Mouse (Mus musculus): ENCODE measurements at regions not wholly inside any gene's neighbourhood (a gene's known extent, or its start where the extent isn't known, plus 50 kb on each side); places are given as distances from the start of the nearest gene placed in this dataset.

DNA sequence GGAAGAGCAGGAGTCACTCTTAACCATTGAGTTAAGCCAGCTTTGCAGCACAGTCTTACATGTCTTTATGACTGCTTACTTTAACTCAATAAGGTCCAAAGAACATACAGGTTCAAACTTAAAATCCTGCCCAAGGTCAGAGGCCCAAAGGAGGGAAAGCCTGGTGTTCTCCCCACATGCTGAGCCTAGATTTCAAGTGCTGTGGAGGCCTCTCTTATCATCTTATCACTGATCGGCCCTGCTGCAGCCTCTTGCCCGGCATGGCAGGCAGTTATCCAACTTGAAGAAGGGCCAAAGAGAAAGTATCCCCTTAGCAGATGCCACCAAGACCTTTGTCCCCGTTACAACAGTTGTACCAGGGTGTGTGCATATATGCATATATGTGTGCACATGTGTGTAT, 170.0 kb upstream of the Dynlrb2 start:
- intact Hi-C loops (cut with DNase I; ENCODE audit: low total_unique reads): no loop called here
- no peak for DNase-seq

DNA sequence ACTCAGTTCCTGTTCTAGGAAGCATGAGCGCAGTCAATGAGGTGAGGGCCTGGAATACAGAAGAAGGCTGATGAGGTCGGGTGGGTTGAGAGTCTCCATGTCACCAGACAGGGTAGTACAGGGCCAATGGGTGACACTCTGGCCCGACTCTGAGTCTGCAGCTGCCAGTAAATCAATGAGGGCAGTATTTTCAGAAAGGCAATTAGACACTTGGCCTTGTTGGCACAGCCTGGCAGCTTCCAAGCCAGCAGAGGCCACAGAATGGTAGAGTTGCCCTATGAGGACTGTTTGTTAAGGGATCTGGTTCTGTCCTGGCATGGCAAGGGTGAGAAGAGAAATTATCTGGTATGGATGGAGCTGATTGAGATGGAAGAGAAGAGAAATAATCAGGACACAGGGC, 170.7 kb upstream of the Dynlrb2 start:
- DNase-seq: no peak

DNA sequence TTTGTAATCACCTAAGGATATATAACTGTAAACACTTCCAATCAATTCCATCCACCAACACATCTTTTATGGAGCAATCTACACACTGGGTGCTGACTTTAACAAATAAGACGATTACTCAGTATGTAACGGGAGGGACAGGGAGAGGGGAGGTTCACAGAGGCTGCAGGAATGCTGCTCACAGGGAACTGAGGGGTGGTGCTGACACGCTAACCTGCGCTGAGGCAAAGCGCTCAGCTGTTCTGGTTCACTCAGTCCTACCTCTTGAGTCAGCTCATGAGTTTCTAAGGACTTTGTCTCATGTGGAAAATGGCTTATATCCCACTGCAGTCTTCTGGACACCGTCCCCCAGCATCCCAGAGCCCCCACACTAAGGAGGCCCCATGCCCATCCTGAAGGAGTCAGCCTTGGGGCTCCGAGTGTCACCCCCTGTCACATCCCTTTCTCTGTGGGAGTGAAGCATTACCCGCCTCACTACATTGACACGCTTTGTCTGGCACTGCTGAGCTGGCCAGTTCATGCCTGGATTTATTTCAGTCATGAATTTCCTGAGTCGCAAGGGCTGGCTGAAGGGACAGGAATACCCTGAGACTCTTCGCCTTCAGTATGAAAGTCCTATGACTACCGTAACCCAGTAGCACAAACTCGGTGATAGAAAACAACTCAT, 184.6 kb upstream of the Dynlrb2 start:
- DNase-seq: no peak
- intact Hi-C loops (cut with DNase I; ENCODE audit: low total_unique reads): no loop called here

More for the DNA sequence above, 170.7 kb upstream of the Dynlrb2 start:
- intact Hi-C loops (cut with DNase I; ENCODE audit: low total_unique reads): no loop called here

DNA sequence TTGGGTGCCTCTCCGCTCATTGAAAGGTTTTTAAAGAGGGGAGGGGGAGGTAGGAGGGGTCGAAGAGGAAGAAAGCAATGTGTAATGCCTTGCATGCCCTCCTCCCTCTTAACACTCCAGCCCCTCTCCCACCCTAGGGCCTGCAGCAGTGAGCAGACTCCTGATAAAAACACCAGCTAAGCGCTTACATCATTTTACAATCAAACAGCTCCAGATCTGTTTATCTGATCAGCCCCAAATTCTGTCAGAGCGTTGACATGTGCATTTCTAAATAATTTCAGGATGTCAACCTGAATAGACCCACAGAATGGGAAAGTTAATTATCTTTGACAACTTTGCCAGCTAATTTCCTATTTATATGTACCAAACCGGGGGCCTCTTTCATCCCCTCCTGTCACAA, 189.4 kb upstream of the Dynlrb2 start:
- intact Hi-C loops (cut with DNase I; ENCODE audit: low total_unique reads): no loop called here

DNA sequence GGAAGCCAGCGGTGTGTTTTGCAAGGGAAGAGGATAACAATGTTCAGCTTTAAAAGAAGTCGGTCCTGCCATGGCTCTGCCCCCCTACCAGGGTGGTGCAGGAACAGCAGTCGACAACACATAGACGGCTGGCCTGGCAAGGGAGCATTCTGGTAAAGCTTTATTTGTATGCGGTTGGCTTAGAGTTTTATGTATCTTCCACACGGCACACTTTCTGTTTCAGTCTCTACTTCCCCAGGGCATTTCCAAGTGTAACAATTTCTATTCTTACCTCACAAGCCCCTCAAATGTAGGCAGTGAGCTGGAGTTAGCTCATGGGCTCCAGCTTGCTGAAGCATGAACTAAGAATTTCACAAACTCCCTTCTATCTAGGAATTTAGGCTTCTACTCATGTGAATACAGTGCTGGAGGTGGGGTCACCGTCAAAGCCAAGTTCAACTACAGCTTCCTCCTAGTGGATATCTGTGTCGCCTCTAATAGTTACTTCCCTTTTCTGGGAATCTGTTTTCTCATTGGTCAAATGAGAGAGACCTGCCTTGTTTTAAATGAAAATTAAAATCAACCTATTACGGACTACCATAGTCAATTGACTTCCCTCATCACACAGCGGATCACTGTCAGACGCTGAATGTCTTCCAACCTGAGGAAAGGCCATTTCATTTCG, 190.2 kb upstream of the Dynlrb2 start:
- DNase-seq: no peak

More for the DNA sequence above, 189.4 kb upstream of the Dynlrb2 start:
- DNase-seq: no peak

DNA sequence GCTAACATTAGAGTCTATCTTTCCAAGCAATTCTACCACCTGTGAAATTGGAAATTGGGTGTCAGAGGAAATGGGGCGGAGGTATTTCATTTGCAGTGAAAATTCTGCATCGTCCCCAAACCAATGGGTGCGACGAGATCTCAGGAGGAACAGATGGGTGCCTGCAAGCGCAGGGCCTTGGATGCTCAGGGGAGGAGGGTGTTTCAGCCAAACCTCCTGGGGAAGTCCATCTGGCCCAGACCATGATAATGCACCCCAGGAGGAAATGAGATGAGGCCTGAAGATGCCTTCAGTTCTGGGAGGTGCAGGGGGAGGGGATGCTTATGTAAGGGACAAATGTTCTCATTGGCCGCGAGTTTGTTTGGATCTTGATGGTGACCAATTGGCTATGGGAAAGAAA, 205.9 kb upstream of the Dynlrb2 start:
- intact Hi-C loops (cut with DNase I; ENCODE audit: low total_unique reads): no loop called here
- DNase-seq: no peak

More for the DNA sequence above, 190.2 kb upstream of the Dynlrb2 start:
- intact Hi-C loops (cut with DNase I; ENCODE audit: low total_unique reads): no loop called here

DNA sequence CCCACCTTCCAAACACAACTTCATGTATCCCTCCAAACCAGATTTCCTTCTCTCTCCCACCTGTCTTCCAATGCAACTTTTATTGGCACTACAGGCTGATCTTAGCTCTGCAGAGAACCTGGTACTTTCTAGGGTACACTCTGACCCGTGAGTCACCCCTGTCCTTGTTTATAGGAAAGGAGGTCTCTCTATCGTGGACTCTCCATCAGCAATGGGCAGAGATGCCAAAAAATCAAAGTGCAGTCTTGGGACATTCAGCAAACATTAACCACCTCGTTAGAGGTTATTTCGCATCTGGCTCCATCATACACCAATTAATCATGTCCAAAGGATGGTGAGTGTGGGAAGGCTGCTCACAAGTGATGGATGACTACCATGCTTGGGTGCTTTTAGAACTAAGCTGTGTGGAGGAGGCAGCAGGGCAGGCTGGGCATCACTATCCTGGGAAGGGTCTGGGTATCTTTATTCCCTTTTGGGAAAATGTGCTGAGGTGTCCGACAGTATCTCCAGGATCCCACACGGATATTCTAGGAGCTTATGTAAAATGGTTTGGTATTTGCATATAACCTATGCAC, 214.0 kb upstream of the Dynlrb2 start:
- DNase-seq: no peak
- intact Hi-C loops (cut with DNase I; ENCODE audit: low total_unique reads): no loop called here

DNA sequence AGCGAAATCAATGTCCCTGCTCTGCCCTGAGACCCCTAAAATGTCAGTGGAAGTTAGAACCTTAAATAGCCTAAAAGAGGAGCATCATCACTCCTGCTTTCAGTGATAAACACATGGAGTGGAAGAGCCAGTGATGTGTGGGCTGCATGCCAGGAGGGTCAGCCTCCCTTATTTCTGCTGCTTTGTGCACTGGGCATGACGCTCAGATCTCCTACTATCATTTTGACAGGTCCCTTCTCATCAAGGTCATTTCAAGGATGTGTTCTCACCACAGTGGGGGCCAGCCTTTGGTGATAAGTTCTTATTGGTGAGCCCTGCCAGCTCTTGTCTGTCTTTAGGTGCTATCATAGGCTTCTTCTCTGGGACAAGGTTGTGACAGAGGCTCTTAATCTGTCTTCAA, 215.5 kb upstream of the Dynlrb2 start:
- intact Hi-C loops (cut with DNase I; ENCODE audit: low total_unique reads): no loop called here
- DNase-seq: no peak

DNA sequence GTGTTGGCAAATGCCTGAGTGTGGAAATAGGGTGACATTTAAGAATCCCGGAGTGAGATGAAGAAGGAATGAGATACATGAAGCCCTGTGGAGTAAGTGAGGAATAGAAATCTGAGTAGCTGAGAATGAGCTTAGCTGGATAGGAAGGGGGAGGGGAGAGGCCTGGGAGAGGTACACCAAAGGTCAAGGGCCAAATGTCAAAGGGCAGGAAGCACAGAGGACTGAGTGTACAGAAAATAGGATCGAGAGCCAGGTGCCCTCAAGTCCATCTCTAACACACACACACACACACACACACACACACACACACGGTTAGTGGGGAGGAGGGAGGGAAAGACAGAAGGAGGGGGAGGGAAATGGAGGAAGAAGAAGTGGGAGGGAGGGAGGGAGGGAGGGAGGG, 220.8 kb upstream of the Dynlrb2 start:
- DNase-seq: no peak
- intact Hi-C loops (cut with DNase I; ENCODE audit: low total_unique reads): no loop called here

DNA sequence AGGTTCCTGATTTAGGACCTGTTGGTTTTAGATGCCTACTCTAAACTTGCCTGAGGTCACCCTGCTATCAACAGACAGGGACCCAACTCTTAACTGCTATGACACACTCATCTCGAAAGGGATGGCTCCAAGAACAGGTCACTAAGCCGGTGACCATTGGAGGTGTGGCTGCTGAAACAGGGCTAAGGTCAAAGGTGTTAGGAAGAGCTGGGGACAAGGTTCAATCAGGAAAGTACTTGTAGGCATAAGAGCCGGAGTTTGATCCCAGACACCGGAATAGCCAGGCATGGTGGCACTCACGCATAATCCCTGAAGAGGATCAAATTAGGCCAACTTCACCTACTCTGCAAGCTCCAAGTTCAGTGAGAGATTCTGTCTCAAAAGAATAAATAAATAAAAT, 222.4 kb upstream of the Dynlrb2 start:
- intact Hi-C loops (cut with DNase I; ENCODE audit: low total_unique reads): no loop called here
- DNase-seq: no peak

DNA sequence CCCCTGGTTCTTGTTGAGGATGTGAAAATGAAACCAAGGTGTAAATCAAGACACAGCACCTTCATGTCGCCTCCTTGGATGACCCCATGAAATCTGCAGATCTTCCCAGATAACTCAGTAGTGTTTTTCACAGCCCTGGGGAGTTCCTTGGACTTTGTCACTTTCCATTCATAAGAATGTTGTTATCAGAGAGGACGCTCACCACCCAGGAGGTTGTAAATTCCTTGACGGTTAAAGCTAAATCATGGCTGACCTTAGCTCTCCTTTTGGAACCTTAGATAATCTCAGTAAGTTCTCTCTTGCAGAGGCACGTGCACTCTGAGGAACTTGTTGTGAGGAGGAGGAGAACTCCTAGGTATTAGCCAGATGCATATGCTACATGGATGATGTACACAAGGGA, 229.8 kb upstream of the Dynlrb2 start:
- intact Hi-C loops (cut with DNase I; ENCODE audit: low total_unique reads): no loop called here
- no peak for DNase-seq

DNA sequence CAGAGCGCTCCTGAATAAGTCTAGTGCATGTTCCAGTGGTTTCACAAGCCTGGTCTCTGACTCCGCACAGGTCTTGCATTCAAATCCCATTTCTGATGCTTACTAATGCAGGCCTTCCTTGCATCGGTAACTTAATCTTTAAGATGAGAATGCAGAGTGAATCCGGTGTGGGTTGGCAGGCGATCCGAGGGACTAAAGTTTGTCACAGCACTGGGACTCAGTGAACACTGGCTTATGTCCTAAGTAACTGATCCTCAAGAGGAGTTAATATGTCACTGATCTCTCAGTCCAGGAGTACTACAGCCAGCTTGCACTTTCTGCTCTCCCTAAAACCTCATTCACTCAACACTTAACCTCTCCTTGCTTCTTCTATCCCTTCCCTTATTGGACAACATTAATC, 233.5 kb upstream of the Dynlrb2 start:
- DNase-seq: no peak
- intact Hi-C loops (cut with DNase I; ENCODE audit: low total_unique reads): no loop called here

DNA sequence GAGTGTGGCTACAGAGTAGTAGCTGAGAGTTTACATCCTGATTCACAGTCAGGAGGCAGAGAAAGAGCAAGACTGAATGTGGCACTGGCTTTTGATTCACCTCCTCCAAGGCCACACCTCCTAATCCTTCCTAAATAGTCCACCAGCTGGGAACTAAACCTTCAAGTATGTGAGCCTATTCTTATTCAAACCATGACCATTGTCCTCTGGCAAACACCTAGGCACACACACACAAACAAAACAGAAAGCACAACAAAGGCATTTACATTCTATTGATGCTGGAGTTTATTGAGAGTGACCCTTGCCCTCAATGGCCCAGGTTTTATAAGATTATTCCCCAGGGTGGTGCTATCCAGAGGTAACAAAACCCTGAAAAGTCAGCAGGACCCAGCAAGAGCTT, 235.4 kb upstream of the Dynlrb2 start:
- no peak for DNase-seq
- intact Hi-C loops (cut with DNase I; ENCODE audit: low total_unique reads): no loop called here

DNA sequence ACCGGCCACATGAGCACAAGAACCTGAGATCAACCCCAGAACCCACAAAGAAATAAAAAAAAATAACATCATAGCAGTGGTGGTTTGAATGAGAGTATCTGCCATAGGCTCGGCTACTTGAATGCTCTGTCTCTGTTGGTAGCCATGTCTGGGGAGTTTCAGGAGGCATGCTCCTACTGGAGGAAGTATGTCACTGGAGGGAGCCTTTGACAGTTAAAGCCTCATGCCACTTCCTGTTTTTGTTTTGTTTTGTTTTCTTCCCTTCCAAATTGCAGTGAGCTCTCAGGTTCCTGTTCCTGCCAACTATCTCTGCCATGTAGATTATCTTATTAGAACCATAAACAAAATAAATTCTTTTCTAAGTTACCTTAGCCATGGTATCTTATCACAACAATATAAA, 236.1 kb upstream of the Dynlrb2 start:
- no peak for DNase-seq
- intact Hi-C loops (cut with DNase I; ENCODE audit: low total_unique reads): no loop called here

DNA sequence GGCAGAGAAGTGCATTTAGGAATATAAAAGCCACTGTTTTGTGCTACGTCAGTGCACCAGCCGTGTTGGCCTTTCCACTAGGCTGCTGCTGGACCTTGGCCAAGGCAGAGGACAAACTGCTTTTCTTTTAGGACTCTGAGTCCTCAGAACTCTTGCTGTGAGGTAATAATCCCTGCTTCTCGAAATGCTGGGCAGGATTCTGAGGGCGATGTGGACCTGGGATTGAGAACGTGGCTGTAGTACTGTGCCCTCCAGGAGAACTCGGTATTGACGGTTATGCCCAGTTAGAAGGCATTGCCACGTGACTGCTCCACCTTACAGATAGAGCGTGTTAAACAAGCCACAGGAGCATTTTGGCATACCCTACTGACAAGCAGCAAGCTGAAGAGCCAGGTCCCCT, 236.6 kb upstream of the Dynlrb2 start:
- peak; percentile 39 for DNase-seq
- intact Hi-C loops (cut with DNase I; ENCODE audit: low total_unique reads): no loop called here

DNA sequence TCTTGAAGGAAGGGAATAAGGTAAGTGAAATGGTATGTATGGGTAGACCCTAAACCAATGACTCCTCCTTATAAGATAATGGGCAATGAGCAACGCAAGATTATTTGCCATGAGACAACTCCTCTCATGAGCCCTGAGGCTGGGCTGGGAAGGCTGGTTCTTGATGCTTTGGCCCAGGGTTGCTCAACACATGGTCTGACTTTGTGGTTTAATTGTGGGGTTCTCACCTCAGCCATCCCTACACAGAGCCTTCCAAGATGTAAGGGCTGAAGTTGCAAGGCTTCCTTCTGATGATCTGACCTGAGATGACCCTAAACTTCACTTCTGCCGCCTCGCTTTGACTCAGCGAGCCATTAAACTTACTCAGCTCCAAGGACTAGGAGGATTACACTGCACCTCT, 237.8 kb upstream of the Dynlrb2 start:
- DNase-seq: no peak
- intact Hi-C loops (cut with DNase I; ENCODE audit: low total_unique reads): no loop called here

DNA sequence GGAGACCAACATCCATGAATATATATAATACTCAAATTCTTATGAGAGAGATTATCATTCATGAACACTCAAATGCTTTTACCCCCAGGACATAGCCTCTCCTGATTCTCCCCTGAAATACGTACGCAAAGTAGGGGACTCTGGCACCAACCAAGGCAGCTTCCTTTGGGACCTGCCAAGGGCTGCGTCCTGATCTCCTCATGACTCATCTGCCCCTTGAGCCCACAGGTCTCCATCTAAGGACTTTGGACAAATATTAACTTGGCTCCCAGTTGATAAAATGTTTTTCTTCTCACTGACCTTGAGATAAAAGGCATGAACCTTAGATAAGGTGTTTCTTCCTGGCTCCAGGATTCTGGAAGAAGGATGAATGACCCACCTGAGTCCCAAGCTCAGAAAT, 239.2 kb upstream of the Dynlrb2 start:
- intact Hi-C loops (cut with DNase I; ENCODE audit: low total_unique reads): no loop called here

DNA sequence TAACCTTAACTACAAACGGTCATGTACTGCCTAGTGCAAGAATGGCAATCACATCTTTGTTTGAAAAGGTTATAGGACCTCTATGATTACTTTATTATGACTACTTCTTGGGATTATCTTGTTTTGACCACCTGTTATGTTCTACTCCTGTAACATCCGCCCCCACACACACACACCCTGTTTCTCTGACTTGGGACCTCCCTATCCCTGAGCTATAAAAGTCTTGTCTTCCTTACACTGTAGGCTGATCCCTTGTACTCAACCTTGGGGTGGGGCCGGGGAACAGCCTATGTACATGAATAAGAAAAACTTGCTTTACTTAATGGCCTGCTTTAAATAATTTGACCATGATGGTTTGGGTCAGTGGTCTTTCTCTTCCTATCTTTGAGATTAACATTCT, 240.7 kb upstream of the Dynlrb2 start:
- DNase-seq: no peak
- intact Hi-C loops (cut with DNase I; ENCODE audit: low total_unique reads): no loop called here

More for the DNA sequence above, 239.2 kb upstream of the Dynlrb2 start:
- DNase-seq: no peak

DNA sequence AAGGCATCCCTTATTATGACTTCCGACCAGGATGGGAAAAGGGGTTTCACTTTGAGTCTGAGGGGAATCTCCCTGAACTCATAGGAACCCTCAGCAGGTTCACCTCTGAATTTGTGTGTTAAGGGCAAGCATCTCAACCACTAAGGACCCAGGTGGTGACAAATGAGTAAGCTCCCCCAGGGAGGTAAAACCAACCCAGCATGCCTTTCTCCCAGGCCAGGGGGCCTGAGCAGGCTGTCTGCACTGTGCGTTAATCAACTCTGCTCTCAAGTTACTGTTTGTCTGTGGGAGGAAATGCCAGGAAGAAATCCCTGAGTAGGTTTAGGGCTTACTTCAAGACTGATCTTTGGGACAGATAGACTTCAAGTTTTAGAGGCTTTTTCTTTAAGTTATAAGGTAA, 243.5 kb upstream of the Dynlrb2 start:
- intact Hi-C loops (cut with DNase I; ENCODE audit: low total_unique reads): no loop called here
- no peak for DNase-seq

DNA sequence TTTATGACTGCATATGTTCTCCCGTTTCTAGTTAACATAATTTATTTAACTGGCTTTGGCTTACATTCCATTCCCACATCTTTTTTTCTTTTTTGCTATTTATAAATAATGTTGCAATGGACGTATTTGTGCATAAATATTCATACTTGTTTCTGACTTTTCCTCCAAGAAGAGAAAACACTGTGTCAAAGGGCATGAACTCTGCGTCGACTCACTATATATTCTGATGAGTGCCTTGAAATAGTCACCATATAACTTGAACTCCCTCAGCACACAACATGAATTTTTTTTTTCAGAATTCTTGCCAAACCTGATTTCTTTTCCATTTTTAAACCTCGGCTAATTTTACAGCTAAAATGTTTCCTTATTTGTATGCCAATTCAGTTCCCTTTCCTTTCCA, 249.4 kb upstream of the Dynlrb2 start:
- no peak for DNase-seq
- intact Hi-C loops (cut with DNase I; ENCODE audit: low total_unique reads): no loop called here

DNA sequence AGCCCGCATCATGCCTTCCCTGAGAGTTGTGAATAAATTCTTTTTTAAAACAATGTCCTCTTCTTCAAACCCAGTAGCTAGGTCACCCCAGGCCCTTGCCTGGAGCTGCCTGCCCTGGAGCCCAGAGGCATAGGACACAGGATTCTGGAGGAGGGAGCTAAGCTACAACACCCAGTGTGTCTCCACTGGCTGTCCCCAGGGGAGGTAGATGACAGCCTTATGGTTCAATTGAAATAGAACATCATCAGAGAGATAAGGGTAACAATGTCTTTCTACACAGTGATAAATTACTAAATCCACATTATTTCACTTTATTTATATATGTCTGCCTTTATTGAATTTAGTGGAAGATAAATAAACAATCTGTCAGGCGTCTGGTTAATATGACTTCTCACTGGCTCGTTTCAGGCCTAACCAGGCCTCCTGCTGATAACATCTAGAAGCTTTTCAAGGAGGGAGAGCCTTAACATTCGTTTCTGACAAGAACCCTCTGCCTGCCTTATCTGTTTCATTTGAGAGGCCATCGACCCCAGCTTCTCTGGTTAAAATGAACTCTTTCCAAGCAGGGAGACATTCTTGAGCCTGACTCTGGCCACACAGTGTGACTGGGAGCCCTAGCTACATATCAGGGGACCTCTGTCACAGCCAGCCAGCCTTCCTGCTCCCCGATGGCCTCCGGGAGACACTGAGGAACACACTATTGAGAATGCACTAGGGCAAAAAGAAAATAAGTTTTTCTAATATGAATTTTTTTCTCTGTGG, 252.1 kb upstream of the Dynlrb2 start:
- intact Hi-C loops (cut with DNase I; ENCODE audit: low total_unique reads): no loop called here
- no peak for DNase-seq
